Mouse (Mus musculus) heart, postnatal 10 days (tissue): ENCODE measurements at regions not wholly inside any gene's neighbourhood (a gene's known extent, or its start where the extent isn't known, plus 50 kb on each side); places are given as distances from the start of the nearest gene placed in this dataset.

Experiments used
- DNase-seq, 2 experiments: peaks; one replicate each; pipeline ENCODE4 v3.0.0; 2021
- intact Hi-C: fragments of 180-260 bp; cut with DNase I; formaldehyde crosslinking; loops from one replicate; pipeline ENCODE4 v1.15.1; 2025

DNA sequence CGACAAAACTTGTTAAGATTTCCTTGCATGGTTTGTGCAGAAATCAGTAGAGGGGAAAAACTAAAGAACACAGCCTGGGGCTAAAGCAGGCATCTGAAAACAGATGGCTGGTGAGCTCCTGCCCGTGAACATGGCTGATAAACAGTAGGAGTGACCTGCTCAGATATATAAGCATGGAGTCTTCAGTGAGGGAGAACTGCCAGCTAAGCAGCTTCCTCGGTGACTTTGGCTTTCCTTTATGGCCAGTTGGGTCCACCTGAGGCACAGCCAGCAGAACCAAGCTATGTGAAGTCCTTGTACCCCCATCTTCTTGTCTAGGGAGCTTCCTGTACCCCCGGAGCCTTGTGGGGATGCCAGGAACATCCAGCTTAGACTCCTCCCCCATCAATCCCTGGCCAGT, 139.8 kb upstream of the Gm10295 start:
- no peak for DNase-seq
- intact Hi-C loops = no loop called here

GRCm38 (mm10) chr7:71488016-71488650, 136.8 kb upstream of the Gm10295 start:
- no peak for DNase-seq

DNA sequence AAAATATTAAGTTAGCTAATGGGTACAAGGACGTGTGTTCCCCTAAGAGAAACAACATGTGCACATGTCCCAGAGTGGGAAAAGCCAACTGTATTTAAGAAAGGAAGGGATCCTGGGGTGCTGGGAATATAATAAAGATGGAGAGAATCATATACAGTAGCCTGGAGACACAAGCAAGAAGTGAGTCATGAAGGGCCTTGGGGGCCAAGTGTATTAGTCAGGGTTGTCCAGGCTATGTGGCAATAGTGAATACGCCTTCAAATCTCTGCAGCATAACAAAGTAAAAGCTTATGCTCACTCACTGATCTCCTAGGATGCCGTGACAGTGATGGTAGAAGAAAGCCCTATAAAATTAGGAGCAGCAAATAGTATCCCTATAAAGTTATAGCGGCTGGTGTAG, 124.1 kb upstream of the Gm10295 start:
- intact Hi-C loops = no loop called here
- no peak for DNase-seq

More at GRCm38 (mm10) chr7:71488016-71488650, 136.8 kb upstream of the Gm10295 start:
- intact Hi-C loops = no loop called here

- intact Hi-C loops = no loop called here
- no peak for DNase-seq
Observed at GRCm38 (mm10) chr7:71472384-71473141, 121.3 kb upstream of the Gm10295 start.

GRCm38 (mm10) chr7:71471658-71472383, 120.5 kb upstream of the Gm10295 start:
- intact Hi-C loops = no loop called here
- DNase-seq = peak; percentile 35 to 36

DNA sequence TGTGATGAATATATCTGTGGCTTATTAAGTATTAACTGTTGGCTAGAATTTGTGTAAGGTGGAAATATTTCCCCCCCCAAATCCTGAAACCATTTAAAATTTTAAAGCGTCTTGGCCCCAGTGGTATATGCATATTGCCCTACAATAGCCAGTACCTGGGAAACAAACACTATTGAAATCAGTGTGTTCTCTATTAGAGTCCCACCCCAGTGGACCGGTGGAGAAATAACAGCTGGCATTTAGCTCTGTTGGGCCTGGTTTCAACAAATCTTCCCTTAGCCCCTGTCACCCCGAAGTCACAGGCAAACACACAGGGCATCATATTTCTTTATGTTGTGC, 120.0 kb upstream of the Gm10295 start:
- peak in 1 of 2 experiments; percentile 20 for DNase-seq
- intact Hi-C loops = no loop called here

GRCm38 (mm10) chr7:71470418-71470817, 119.1 kb upstream of the Gm10295 start:
- intact Hi-C loops = no loop called here
- no peak for DNase-seq

DNA sequence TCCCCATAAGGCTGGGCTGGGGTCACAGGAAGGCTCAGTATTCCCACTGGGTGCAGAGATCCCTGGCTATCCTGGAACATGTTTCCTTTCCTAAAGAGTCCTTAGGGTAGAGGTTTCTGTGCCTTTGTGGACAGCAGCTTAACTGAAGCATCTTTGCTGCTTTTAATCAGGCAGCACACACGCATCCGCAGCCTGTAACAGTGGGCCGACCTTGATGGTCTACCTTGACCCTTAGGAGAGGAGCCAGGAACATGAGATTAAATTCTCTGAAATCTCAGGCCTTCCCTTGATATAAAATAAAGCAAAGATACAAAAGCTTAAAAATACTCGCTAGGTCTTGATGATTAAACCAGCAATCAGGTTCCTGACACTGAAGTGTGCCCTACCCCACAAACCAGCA, 118.7 kb upstream of the Gm10295 start:
- intact Hi-C loops = no loop called here

GRCm38 (mm10) chr7:71467436-71468127, 116.3 kb upstream of the Gm10295 start:
- DNase-seq = no peak
- intact Hi-C loops = no loop called here

More for the DNA sequence above, 118.7 kb upstream of the Gm10295 start:
- no peak for DNase-seq

DNA sequence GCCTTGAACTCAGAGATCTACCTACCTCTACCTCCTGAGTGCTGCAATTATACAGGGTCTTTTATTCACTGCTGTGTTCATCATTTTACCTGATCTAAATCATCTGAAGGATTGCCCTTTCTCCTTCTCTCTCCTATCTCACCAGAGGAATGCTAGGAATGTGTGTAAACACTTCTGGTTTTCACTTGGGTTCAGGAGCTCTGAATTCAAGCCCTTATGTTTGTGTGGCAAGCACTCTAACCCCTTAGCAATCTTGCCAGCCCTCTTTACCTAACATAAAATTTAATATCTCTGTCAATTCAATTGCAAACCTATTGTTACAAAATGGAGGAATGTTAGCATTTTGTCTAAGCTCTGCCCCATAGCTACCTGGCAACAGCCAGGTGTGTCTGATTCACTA, 112.8 kb upstream of the Gm10295 start:
- intact Hi-C loops = no loop called here

DNA sequence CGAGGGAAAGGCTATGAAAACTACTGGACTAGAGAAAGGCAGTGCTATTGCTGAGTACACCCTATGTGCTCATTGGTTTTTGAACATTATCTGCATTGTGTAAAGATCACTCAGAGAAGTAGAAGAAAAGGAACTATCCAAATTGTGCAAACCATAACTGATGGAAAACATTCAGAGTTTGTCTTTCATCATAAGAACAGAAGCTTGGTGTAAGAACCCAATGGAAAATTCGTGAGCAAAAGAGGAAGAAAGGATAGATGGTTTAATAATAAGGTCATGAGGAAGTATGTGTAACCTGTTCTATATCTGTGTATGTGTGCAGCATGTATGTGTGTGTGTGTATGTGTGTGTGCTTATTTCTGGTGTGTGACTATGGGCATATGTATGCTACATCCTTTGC, 112.3 kb upstream of the Gm10295 start:
- intact Hi-C loops = no loop called here
- no peak for DNase-seq

More for the DNA sequence above, 112.8 kb upstream of the Gm10295 start:
- DNase-seq = no peak

- intact Hi-C loops = no loop called here
- DNase-seq = no peak
Observed at GRCm38 (mm10) chr7:71459805-71460204, 108.5 kb upstream of the Gm10295 start.

GRCm38 (mm10) chr7:71458104-71458754, 106.9 kb upstream of the Gm10295 start:
- no peak for DNase-seq
- intact Hi-C loops = no loop called here

DNA sequence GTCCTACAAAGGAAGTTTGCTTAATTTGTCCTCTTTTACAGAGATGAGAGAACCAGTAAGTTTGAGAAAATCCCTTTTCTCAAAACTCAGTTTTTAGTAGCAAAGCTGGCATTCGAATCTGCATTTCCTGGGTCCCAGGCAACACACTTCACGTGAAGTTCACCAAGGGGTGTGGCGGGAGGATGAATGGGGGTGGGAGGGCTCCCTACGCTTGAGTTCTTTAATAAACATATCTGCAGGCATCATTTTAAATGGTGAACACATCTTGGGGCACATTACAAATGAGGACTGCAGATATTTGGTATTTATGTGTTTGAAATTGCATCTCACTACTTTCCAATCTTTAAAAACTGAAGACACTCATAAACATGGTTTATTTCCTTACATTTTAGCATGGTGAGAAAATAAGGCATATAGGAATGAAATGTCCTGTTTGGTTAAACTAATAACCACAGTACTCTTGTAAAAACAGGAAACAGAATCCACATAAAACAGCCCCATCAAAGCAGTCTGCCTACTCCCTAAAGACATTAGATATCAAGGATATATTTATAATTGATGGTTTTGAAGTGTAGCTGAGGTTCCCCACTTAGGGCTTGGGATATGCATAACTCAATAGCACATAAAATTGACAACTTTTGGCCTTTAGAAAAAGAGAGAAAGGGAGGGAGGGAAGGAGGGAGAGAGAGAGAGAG, 106.3 kb upstream of the Gm10295 start:
- intact Hi-C loops = no loop called here
- DNase-seq = no peak

DNA sequence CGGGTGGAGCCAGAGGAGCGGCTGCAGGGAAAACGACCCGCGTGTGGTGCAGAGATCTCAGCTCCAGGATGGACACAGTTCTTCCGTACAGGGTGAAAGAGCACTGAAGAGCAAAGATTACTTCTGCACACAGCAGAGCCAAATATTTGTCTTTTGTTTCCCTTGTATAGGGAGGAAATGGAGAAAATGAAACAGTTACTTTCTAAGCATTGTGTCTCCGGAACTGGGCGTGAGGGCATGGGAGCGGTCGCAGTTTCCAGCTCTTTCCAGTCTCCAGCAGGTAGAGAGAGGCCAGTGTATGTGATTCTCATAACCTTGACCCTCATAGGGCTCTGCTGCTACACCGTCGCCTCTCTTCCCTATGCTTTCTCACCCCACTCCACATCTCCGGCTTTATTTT, 105.1 kb upstream of the Gm10295 start:
- DNase-seq = no peak
- intact Hi-C loops = no loop called here

DNA sequence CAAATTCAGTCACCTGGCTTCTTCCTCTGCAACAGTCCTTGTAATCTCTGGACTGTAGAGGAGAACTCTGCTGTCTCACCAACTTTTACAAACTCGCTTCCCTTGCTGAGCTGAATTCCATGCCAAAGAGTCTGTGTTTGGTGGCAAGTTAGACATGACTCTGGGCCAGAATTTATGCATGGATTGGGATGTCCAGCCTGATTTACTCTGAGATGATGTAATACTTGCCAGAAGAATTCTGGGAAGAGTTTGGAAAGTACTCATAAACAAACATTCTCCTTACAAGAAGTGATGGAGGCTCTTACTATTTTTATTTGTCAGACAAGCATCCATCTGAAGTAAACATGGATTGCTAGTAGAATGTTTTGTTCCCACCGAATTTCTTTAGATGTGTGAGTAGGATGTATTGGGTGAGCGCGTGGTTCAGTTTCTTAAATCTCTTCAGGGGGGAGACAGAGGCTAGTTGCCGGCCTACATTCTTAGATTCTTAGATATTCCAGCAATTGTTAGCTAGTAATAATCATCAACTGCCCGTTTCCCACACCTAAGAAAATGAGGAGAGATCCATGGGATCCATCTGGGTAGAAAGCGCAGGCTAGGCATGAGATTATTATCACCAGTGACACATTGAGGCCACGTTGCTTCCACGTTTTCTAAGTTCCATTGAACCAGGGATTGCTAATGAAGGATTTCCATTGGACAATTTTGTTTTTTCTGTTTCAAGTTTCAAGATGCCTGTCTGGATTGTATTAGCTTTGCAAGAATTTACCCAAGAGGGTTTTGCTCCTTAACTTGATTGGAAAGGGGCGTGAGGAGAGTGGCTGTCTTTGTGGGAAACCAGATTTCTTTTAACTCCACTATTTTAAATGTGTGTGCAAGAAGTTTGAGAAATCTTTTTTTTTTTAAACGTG, 89.3 kb upstream of the Gm10295 start:
- intact Hi-C loops = no loop called here
- no peak for DNase-seq

DNA sequence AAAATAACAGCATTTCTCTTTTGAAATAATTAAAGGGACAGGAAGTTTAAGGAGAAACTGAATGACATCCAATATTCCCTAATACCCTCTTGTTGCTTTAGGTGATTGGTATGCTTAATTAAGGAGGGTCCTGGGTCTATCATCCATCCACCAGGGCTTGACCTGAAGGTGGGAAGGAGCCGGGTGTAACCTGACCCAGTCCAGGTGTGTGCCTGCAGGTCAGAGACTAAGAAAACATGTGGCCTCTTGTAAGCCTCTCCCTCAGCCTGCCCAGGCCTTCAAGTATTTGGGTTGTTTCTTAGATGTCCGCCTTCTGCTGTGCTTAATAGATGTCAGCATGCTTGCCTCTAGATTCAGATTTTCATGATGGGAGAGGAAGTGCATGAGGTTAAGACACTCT, 74.7 kb upstream of the Gm10295 start:
- intact Hi-C loops = no loop called here
- DNase-seq = no peak

DNA sequence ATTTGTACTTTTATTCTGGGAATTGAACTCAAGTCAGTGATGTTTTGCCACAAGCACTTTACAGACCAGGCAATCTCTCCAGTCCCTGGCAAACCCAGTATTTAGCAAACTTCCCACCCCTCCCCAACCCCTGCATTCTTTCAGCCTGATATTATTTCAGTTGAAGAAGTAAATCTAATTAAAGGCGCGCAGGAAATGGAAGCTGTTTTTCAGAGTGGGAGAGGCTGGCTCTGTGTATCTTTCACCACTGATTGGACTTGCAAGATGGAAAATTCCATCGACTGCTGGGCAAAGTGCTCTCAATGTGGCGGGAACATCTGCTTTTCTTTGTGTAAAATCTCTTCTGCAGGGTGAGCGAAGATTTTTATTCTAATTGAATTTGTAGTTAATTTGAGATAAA, 68.0 kb upstream of the Gm10295 start:
- DNase-seq = no peak
- intact Hi-C loops = loop anchor here (10.0 kb wide), 2 partner anchors 286 to 604 kb away; no protein-coding TSS in a partner anchor

- intact Hi-C loops = loop anchor here (10.0 kb wide), 2 partner anchors 286 to 604 kb away; no protein-coding TSS in a partner anchor
Observed at GRCm38 (mm10) chr7:71418856-71419255, 67.6 kb upstream of the Gm10295 start.

More at GRCm38 (mm10) chr7:71418856-71419255, 67.6 kb upstream of the Gm10295 start:
- DNase-seq = no peak
